Mouse (Mus musculus) CH12.LX (cell line): ENCODE measurements around the gene 4930583I09Rik.

Experiments
- CHD2 ChIP-seq: IDR thresholded peaks from 2 replicates; pipeline ENCODE4 v1.6.1; 2011; ENCODE audit warnings: low read length, improper control_type of control experiment
- CTCF ChIP-seq, 2 experiments: IDR thresholded peaks in 1 of 2; conservative IDR thresholded peaks in 1 of 2; 2 replicates each; pipeline ENCODE4 v1.5.1; 2011 to 2012; ENCODE audit warnings: low read depth in 2 of 2, low read length in 2 of 2, improper control_type of control experiment in 1 of 2, inconsistent platforms in 1 of 2, mild to moderate bottlenecking in 1 of 2, moderate library complexity in 1 of 2
- EP300 ChIP-seq: IDR thresholded peaks from 2 replicates; pipeline ENCODE4 v1.6.1; 2011; ENCODE audit warnings: low read length, improper control_type of control experiment
- MAFK ChIP-seq: IDR thresholded peaks from 2 replicates; pipeline ENCODE4 v1.6.1; 2011; ENCODE audit warnings: low read length, improper control_type of control experiment; ENCODE audit not compliant: insufficient replicate concordance
- POLR2A ChIP-seq: IDR thresholded peaks from 2 replicates; pipeline ENCODE4 v1.6.1; 2011; ENCODE audit warnings: low read depth, mild to moderate bottlenecking, improper control_type of control experiment, low read length
- RAD21 ChIP-seq: IDR thresholded peaks from 2 replicates; pipeline ENCODE4 v1.6.1; 2011; ENCODE audit warnings: low read depth, mild to moderate bottlenecking, low read length, improper control_type of control experiment, moderate library complexity
- TBP ChIP-seq: conservative IDR thresholded peaks from 2 replicates; pipeline ENCODE4 v1.6.1; 2011; ENCODE audit warnings: low read depth, low read length, improper control_type of control experiment
- UBTF ChIP-seq: IDR thresholded peaks from 2 replicates; pipeline ENCODE4 v1.6.1; 2012; ENCODE audit warnings: low read depth, mild to moderate bottlenecking, inconsistent platforms, low read length, improper control_type of control experiment, moderate library complexity
- ZC3H11A ChIP-seq: IDR thresholded peaks from 2 replicates; pipeline ENCODE4 v1.6.1; 2012; ENCODE audit warnings: low read depth, mild to moderate bottlenecking, inconsistent platforms, low read length, improper control_type of control experiment
- ZMIZ1 ChIP-seq: IDR thresholded peaks from 2 replicates; pipeline ENCODE4 v1.6.1; 2012; ENCODE audit warnings: low read depth, mild to moderate bottlenecking, inconsistent platforms, low read length, improper control_type of control experiment
- ZNF384 ChIP-seq: IDR thresholded peaks from 2 replicates; pipeline ENCODE4 v1.6.1; 2012; ENCODE audit warnings: low read depth, low read length, improper control_type of control experiment, inconsistent platforms

DNA sequence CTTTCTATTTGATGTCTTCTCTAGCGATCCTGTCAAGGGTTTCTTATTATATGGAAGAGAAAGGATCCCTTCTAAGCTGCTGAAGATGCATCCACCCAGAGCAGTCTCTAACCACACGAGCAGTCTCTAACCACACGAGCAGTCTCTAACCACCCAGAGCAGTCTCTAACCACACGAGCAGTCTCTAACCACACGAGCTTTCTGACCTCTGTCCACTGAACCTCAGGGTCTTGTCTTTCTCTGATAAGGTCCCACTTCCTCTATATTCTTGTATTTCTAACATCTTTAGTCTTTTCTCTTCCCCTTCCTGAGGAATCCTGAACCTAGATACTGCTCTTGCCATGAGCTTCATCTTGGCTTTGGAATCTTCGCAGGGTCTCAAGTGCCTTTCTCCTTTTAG lies 23.0 kb upstream of the 4930583I09Rik start:
- TF ChIP-seq ZNF384 = no peak
- no peak for TF ChIP-seq CHD2
- no peak for TF ChIP-seq POLR2A
- no peak for TF ChIP-seq EP300
- no peak for TF ChIP-seq RAD21
- no peak for TF ChIP-seq CTCF (conservative IDR thresholded peaks at IDR 0.05 in 1 of 2, IDR thresholded peaks at IDR 0.05 in 1 of 2; ENCODE audit: low read depth in 2 of 2, low read length in 2 of 2)
- TF ChIP-seq MAFK = no peak
- no peak for TF ChIP-seq TBP
- TF ChIP-seq ZC3H11A = no peak
- no peak for TF ChIP-seq UBTF
- no peak for TF ChIP-seq ZMIZ1
